Mouse (Mus musculus): ENCODE results near the gene Actl7b. TPM values are rescaled to one million over a fixed set of nuclear protein-coding genes. Genes with fewer than 3 reads are reported as not detected.

The Actl7b gene
- polyA plus RNA-seq (2017; shearing (Covaris generic)): not detected

DNA sequence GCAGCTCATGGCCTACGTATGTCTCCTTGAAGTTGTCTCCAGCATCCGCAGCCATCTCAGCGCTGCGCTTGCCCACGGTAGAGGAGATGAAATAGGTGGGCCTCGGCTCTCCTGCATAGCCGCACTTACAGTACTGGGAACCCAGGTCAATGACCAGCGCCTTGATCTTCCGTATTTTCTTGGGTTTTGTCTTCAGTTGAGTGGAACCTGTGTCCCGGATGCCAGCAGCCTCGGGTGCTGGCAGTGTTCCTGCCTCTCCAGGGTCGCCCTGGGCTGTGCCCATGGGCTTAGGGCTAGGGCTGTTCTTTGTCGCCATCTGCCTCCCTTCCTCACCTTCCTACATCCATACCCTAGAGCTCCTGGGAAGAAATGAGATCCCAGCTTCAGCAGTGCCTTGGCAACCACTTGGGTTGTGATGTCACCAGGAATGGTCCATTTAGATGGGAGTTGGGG, at the start of gene Actl7b:
TSS of gene Actl7b (minus strand) at position 403 of the 453 bp plus-strand sequence.

DNA sequence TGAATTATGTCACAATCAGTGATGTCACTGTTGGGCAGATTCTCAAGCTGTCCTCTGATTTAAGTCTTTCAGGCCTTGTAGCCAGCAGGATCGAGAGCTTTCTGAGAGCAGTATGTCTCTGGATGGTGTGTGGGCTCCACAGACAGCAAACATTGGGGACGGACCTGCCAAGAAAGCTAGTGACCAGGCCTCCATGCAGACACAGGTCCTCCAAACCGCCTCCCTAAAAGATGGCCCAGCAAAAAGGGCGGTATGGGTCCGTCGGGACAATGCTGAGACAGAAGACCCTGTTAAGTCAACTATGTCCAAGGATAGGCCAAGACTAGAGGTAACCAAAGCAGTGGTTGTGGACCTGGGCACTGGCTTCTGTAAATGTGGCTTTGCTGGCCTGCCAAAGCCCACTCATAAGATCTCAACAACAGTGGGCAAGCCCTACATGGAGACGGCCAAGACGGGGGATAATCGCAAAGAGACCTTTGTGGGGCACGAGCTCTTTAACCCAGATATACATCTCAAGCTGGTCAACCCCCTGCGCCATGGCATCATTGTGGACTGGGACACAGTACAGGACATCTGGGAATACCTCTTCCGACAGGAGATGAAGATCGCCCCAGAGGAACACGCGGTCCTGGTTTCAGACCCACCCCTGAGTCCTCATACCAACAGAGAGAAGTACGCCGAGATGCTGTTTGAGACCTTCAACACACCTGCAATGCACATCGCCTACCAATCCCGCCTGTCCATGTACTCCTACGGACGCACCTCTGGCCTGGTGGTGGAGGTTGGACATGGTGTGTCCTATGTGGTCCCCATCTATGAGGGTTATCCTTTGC, 2.3 kb upstream of the Actl7b start, which contains the start of gene Actl7a:
TSS of gene Actl7a (plus strand) at position 51 of the 833 bp plus-strand sequence.

DNA sequence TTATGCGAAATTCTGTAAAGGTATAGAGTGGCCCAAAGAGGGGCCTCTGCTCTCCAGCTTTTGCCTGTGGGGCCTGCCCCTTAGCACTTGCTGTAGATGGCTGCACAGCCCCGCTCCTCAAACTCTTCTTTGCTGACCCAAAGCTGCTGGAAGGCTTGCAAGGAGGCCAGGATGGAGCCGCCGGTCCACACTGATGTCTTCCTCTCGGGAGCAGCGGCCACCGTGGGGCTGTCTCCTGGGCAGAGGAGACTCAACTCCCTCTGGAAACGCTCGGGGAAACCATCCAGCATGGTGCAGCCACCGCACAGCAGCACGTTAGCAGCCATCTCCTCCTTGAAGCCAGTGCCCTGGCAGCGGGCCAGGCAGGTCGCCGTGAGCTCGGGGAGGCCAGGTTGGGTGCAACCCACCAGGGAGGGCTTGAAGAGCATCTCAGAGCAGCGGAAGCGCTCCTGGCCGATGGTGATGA, 1.2 kb downstream of the Actl7b start, which contains the start of gene Gm26657:
TSS of gene Gm26657 (plus strand) at position 51 of the 466 bp plus-strand sequence.

Other genes starting within 250 kb of the Actl7b start
- not detected for gene Gm26657, start 1.4 kb downstream of the Actl7b start, polyA plus RNA-seq (2017; shearing (Covaris generic))
- not detected for gene Actl7a, start 2.0 kb upstream of the Actl7b start, polyA plus RNA-seq (2017; shearing (Covaris generic))
- gene Elp1, start 60.9 kb upstream of the Actl7b start, polyA plus RNA-seq (2017; shearing (Covaris generic)): 25.1 TPM
- gene Fam206a, start 60.9 kb upstream of the Actl7b start, polyA plus RNA-seq (2017; shearing (Covaris generic)): 10.3 TPM
- gene Ctnnal1, start 123.7 kb upstream of the Actl7b start, polyA plus RNA-seq (2017; shearing (Covaris generic)): 2.2 TPM
- 10.8 TPM for gene Tmem245, start 206.0 kb upstream of the Actl7b start, polyA plus RNA-seq (2017; shearing (Covaris generic))
- not detected for gene Frrs1l, start 248.9 kb upstream of the Actl7b start, polyA plus RNA-seq (2017; shearing (Covaris generic))

All from effector memory CD4-positive, alpha-beta T cell, adult 7 months (primary cell).